In the genomic region with DNA sequence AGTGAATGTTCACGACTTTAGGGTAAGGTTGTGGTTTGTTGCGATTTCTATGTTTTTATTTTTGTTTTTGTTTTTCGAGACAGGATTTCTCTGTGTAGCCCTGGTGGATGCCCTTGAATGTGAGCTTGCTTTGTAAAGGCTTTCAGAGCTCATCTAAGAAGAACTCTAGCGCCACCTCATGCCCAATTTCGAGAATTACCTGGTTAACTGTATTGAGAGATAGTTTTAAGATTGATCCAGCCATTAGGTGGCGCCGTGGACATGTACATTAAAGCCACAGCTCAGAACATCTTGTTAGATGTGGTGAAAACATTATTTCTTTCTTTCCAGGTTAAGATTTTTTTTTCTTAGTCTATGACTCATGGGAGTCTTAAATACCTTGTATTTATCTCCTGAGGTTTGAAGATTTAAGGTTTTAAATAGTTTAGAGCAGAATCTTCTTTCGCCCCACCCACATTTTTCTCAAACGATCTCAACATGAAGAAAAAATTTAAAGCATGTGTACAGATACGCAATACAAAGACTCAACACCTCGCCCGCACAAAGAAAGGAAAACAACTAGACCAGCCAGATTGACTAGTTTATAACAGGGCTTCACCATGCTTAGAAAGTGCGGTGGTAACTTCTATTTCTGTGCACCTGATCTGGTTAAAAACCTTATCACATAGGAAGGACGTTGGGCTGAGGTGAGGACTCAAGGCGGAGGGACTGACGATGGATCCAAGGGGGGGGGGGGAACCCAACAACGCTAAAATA, we compare ENCODE assay signal across 8 mouse cellular contexts. TPM values are rescaled to one million over a fixed set of nuclear protein-coding genes. Genes with fewer than 3 reads are reported as not detected.
A peak's percentile ranks its signal among the peaks of the same experiment; 100 is the strongest.
DNase-seq lines count a peak whose midpoint lies in the region; ATAC-seq and TF ChIP-seq lines count a peak whose summit lies in the region.

No protein-coding gene starts in this region.

- TF ChIP-seq EP300 in lung, postnatal 0 days (IDR thresholded peaks at IDR 0.05), result peak; percentile 90

- WGBS in hindbrain, embryonic 12.5 days, result 41% methylated on average over 17 of the region's 17 CpGs
- WGBS in lung, postnatal 0 days, result 23% methylated on average over 17 of the region's 17 CpGs

- peak; percentile 82 for ATAC-seq in hindbrain, embryonic 12.5 days (ENCODE audit: low FRiP score)
- peak; percentile 68 for ATAC-seq in lung, postnatal 0 days

- H3K9ac ChIP-seq in hindbrain, embryonic 12.5 days, result no peak overlapping the region
- no peak overlapping the region for H3K9ac ChIP-seq in lung, postnatal 0 days (replicated peaks; ENCODE audit: low read depth)

- peak; percentile 99 for TF ChIP-seq CTCF in lung, postnatal 0 days (IDR thresholded peaks at IDR 0.05)

- H3K27ac ChIP-seq in hindbrain, embryonic 12.5 days, result no peak overlapping the region
- peak overlapping the region; percentile 54; the same call in 1 of the 2 replicates for H3K27ac ChIP-seq in lung, postnatal 0 days (ENCODE audit: low read length)

- H3K9me3 ChIP-seq in hindbrain, embryonic 12.5 days (replicated peaks), result no peaks in the 10 kb centered on the region
- no peaks in the 10 kb centered on the region for H3K9me3 ChIP-seq in lung, postnatal 0 days (ENCODE audit: low read length)

- peak; percentile 98 for DNase-seq in NIH3T3 (ENCODE audit: low read depth)
- peak; percentile 97 to 98 for DNase-seq in cerebellum, postnatal 10 days
- peak; percentile 85 to 94 for DNase-seq in frontal cortex, postnatal 14 days (ENCODE audit: low spot score in 2 of 2)
- peak; percentile 95 to 97 for DNase-seq in layer of hippocampus, postnatal 10 days (ENCODE audit: low spot score in 2 of 2)
- peak; percentile 98 for DNase-seq in lung, postnatal 0 days (ENCODE audit: low spot score)
- peak; percentile 77 for DNase-seq in retina, adult 2 months (ENCODE audit: low read depth, low spot score)
- peak; percentile 93 for DNase-seq in thymus, postnatal 4 days

- peaks cover 2% of the 10 kb centered on the region; the same call in 1 of the 2 replicates for H3K4me1 ChIP-seq in hindbrain, embryonic 12.5 days
- H3K4me1 ChIP-seq in lung, postnatal 0 days (ENCODE audit: insufficient read depth, low read depth, low read length), result no peaks in the 10 kb centered on the region

- H3K4me3 ChIP-seq in hindbrain, embryonic 12.5 days, result no peak overlapping the region
- H3K4me3 ChIP-seq in lung, postnatal 0 days (ENCODE audit: low read depth, low read length), result no peak overlapping the region

- H3K27me3 ChIP-seq in hindbrain, embryonic 12.5 days, result no peaks in the 10 kb centered on the region
- no peaks in the 10 kb centered on the region for H3K27me3 ChIP-seq in lung, postnatal 0 days (replicated peaks; ENCODE audit: insufficient read depth, low read length)

- no peaks in the 10 kb centered on the region for H3K36me3 ChIP-seq in hindbrain, embryonic 12.5 days
- no peaks in the 10 kb centered on the region for H3K36me3 ChIP-seq in lung, postnatal 0 days (ENCODE audit: insufficient read depth, low read length)

- H3K4me2 ChIP-seq in hindbrain, embryonic 12.5 days (replicated peaks), result no peak overlapping the region
- H3K4me2 ChIP-seq in lung, postnatal 0 days (replicated peaks; ENCODE audit: low read depth, low read length), result peak overlapping the region; percentile 29

RNA-seq across cellular contexts. Expression of a gene that starts 40.1 kb away (rescaled TPM):
- polyA plus RNA-seq in hindbrain, embryonic 12.5 days (2016; fragmentation: Nextera tagmentation; extraction: Ambion mirVana), result 11.1 and 11.6 TPM in 2 replicates
- 10 to 100 TPM; 20.5 to 25.2 TPM for total RNA-seq in layer of hippocampus, postnatal 10 days (2021)
- polyA plus RNA-seq in lung, postnatal 0 days (2015; fragmentation: Nextera tagmentation; extraction: Ambion mirVana), result 35.9 and 40.5 TPM in 2 replicates
